Mouse (Mus musculus) lung, adult 2 months (tissue): ENCODE measurements around the gene Hyal3.

Experiments
- CTCF ChIP-seq: fragments of 200-500 bp; IDR thresholded peaks from 2 replicates; pipeline ENCODE4 v1.5.1; 2011; ENCODE audit warnings: mild to moderate bottlenecking, low read length, control low read depth; ENCODE audit not compliant: insufficient read depth
- POLR2A ChIP-seq: fragments of 200-500 bp; IDR thresholded peaks from 2 replicates; pipeline ENCODE4 v1.6.1; 2011; ENCODE audit warnings: low read depth, mild to moderate bottlenecking, control low read depth, low read length, borderline replicate concordance; ENCODE audit errors: extremely low read depth

DNA sequence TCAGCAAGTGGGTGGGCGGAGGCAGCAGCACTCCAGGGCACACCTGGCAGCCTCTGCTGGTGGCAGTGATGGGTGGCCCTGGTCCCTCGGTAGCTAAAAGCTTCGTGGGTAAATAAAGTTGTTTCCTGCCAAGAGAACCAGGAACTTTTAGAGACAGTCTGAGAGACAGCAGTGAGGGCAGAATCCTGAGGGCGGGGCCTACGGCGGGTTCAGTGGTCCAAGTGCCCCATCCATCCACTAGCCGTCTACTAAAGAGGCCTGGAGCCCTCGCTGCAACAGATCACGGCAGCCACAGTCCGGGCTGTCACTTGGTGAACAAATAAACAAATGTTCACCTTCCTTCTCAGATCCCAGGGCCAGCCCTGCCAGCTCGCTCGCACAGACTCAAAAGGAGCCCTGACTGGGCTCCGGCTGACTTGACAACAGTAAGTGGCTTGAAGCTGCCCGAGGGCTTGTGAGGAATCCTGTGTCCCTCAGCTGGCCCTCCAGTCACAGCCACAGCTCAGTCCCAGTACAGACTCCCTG is 49.3 kb downstream of the Hyal3 start:
- no peak for TF ChIP-seq CTCF
- TF ChIP-seq POLR2A, result no peak
